Mouse (Mus musculus) forebrain, embryonic 15.5 days (tissue): ENCODE measurements at regions not wholly inside any gene's neighbourhood (a gene's known extent, or its start where the extent isn't known, plus 50 kb on each side); places are given as distances from the start of the nearest gene placed in this dataset.

Source experiments
- ATAC-seq: fragments of 200-750 bp; cut with Nextera tagmentation; replicated peaks from 2 replicates; pipeline ENCODE4 v1.8.0; 2017; ENCODE audit warnings: mild to moderate bottlenecking, moderate TSS enrichment, moderate library complexity
- H3K27ac ChIP-seq: fragments of 300-500 bp; sonication (generic); replicated peaks from 2 replicates; pipeline ENCODE4 v1.5.1; 2015; ENCODE audit warnings: mild to moderate bottlenecking, inconsistent platforms
- H3K27me3 ChIP-seq: fragments of 300-500 bp; sonication (generic); 2 replicates; pipeline ENCODE4 v1.6.1; 2015; ENCODE audit warnings: inconsistent platforms
- H3K36me3 ChIP-seq: fragments of 300-500 bp; sonication (generic); 2 replicates; pipeline ENCODE4 v1.6.1; 2015; ENCODE audit warnings: mild to moderate bottlenecking, inconsistent platforms
- H3K4me1 ChIP-seq: fragments of 300-500 bp; sonication (generic); 2 replicates; pipeline ENCODE4 v1.6.1; 2015; ENCODE audit warnings: inconsistent platforms
- H3K4me2 ChIP-seq: fragments of 300-500 bp; sonication (generic); replicated peaks from 2 replicates; pipeline ENCODE4 v1.6.1; 2015; ENCODE audit warnings: mild to moderate bottlenecking, inconsistent platforms
- H3K4me3 ChIP-seq: fragments of 300-500 bp; sonication (generic); 2 replicates; pipeline ENCODE4 v1.5.1; 2015; ENCODE audit warnings: mild to moderate bottlenecking, inconsistent platforms
- H3K9ac ChIP-seq: fragments of 300-500 bp; sonication (generic); replicated peaks from 2 replicates; pipeline ENCODE4 v1.6.1; 2015; ENCODE audit warnings: mild to moderate bottlenecking, inconsistent platforms
- H3K9me3 ChIP-seq: fragments of 300-500 bp; sonication (generic); 2 replicates; pipeline ENCODE4 v1.6.1; 2016; ENCODE audit warnings: inconsistent platforms
- WGBS: fragments of 180-500 bp; shearing (Covaris S2); methylation state at CpG from one replicate; pipeline ENCODE4 v1.1.7; 2015; ENCODE audit warnings: mixed read lengths; 5-methylcytosine and 5-hydroxymethylcytosine counted together

GRCm38 (mm10) chrX:47229506-47229905 is 663.3 kb downstream of the Smarca1 start:
- peak; percentile 63 for ATAC-seq
- Histone ChIP-seq H3K4me1 (no peaks in the 10 kb centered on the region), H3K36me3 (no peaks in the 10 kb centered on the region), H3K4me2 (no peak overlapping the region), H3K9me3 (no peaks in the 10 kb centered on the region), H3K9ac (no peak overlapping the region), H3K27me3 (no peaks in the 10 kb centered on the region), H3K4me3 (no peak overlapping the region), H3K27ac (no peak overlapping the region)
- 24% methylated on average over 3 of the region's 3 CpGs for WGBS

- H3K27ac ChIP-seq = no peak overlapping the region
These were observed 709.9 kb downstream of the Smarca1 start for GRCm38 (mm10) chrX:47182902-47183301.

DNA sequence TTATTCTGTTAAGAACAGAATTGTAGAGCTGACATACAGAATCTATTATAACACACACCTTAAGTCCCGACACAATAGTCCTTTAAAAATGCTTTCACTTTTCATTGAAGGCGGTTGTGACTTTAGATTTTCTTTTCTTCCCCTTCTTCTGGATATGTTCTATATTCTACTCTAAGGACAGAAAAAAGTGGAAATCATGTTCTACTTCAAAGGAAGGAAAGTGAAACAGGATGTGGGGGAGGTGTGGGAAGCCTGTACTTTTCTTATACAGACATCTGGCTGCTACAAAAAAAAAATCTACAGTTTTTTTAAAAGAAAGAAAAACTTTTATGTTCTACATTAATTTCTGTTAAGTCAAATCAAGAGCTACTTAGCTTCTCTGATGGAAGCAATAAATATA is 735.0 kb downstream of the Smarca1 start:
- ATAC-seq = no peak
- H3K4me2 ChIP-seq = no peak overlapping the region
- H3K27me3 ChIP-seq = no peaks in the 10 kb centered on the region
- no peak overlapping the region for H3K27ac ChIP-seq
- H3K4me1 ChIP-seq = no peaks in the 10 kb centered on the region
- 85% methylated on average over 2 of the region's 2 CpGs for WGBS
- H3K9ac ChIP-seq = no peak overlapping the region
- H3K4me3 ChIP-seq = no peak overlapping the region
- H3K9me3 ChIP-seq = no peaks in the 10 kb centered on the region
- H3K36me3 ChIP-seq = no peaks in the 10 kb centered on the region

More at GRCm38 (mm10) chrX:47182902-47183301, 709.9 kb downstream of the Smarca1 start:
- Histone ChIP-seq H3K4me3 (no peak overlapping the region), H3K4me1 (no peaks in the 10 kb centered on the region), H3K4me2 (no peak overlapping the region), H3K9ac (no peak overlapping the region), H3K27me3 (no peaks in the 10 kb centered on the region), H3K36me3 (no peaks in the 10 kb centered on the region), H3K9me3 (no peaks in the 10 kb centered on the region)
- no peak for ATAC-seq
- WGBS = 80% methylated on average over 1 of the region's 1 CpGs

DNA sequence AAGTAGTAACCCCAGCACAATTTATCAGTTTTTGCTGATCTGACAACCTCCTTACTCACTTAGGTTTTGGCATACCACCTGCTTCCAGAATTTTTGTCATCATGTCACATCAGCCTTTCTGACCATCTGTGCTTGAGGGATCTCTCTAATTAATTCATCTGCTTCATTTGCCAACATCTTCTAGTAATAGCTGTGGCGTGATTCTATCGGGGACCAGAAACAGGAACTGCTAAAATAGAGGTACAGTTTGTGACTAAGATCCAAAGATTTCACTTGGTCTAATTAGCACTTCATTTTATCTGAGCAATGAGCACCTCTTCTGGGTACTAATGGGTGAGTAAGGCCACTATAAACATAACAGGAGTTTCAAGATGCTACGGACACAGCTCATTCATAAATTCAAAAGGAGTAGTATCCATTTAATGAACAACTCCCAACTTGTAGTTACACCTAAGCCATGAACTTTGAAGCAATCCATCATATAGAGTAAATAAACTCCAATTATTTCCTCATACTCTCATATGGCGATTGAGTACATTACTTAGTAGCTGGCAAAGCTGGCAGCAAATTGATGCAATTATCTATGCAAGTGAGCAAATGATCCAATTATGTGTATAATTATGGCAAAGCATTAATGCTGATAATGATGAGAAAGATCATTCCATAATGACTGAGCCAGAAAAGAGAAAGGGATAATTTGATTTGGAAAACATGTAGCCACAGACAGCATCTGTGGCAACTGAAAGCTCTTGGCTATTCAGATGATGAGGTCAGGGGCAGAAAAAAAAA is 768.4 kb downstream of the Smarca1 start:
- 48% methylated on average over 4 of the region's 4 CpGs for WGBS
- ATAC-seq = peak; percentile 79
- no peaks in the 10 kb centered on the region for H3K36me3 ChIP-seq

More for the DNA sequence above, 768.4 kb downstream of the Smarca1 start:
- Histone ChIP-seq H3K27ac (no peak overlapping the region), H3K4me3 (no peak overlapping the region), H3K9me3 (no peaks in the 10 kb centered on the region), H3K4me2 (no peak overlapping the region), H3K9ac (no peak overlapping the region), H3K4me1 (no peaks in the 10 kb centered on the region), H3K27me3 (no peaks in the 10 kb centered on the region)
